Mouse (Mus musculus): Measurements from ENCODE around the gene Socs1. TPM values are rescaled to one million over a fixed set of nuclear protein-coding genes. Genes with fewer than 3 reads are reported as not detected.
A peak's percentile ranks its signal among the peaks of the same experiment; 100 is the strongest.

Gene Socs1
- total RNA-seq, 2 experiments from 2014 or later: 1.1 to 1.3 TPM

- DNase-seq (ENCODE audit: low spot score in 2 of 2): no peak
These were observed 21.0 kb downstream of the Socs1 start for GRCm38 (mm10) chr16:10764323-10764722.

GRCm38 (mm10) chr16:10763540-10764264 is 21.6 kb downstream of the Socs1 start:
- no peak for DNase-seq (ENCODE audit: low spot score in 2 of 2)

GRCm38 (mm10) chr16:10762569-10763180 is 22.7 kb downstream of the Socs1 start:
- no peak for DNase-seq (ENCODE audit: low spot score in 2 of 2)

- DNase-seq (ENCODE audit: low spot score in 2 of 2): no peak
These were observed 24.2 kb downstream of the Socs1 start for GRCm38 (mm10) chr16:10761182-10761581.

GRCm38 (mm10) chr16:10756168-10756567 is 29.2 kb downstream of the Socs1 start:
- no peak for DNase-seq (ENCODE audit: low spot score in 2 of 2)

- no peak for DNase-seq (ENCODE audit: low spot score in 2 of 2)
These were observed 30.6 kb downstream of the Socs1 start for GRCm38 (mm10) chr16:10754521-10755296.

- DNase-seq (ENCODE audit: low spot score in 2 of 2): peak; percentile 19 to 36
These were observed 35.5 kb downstream of the Socs1 start for GRCm38 (mm10) chr16:10749824-10750223.

- no peak for DNase-seq (ENCODE audit: low spot score in 2 of 2)
These were observed 36.1 kb downstream of the Socs1 start for GRCm38 (mm10) chr16:10749226-10749625.

GRCm38 (mm10) chr16:10741082-10741481 is 44.3 kb downstream of the Socs1 start:
- DNase-seq (ENCODE audit: low spot score in 2 of 2): no peak

GRCm38 (mm10) chr16:10739854-10740398 is 45.4 kb downstream of the Socs1 start:
- DNase-seq (ENCODE audit: low spot score in 2 of 2): no peak

GRCm38 (mm10) chr16:10738866-10739265 is 46.5 kb downstream of the Socs1 start:
- no peak for DNase-seq (ENCODE audit: low spot score in 2 of 2)

GRCm38 (mm10) chr16:10737571-10737970 is 47.8 kb downstream of the Socs1 start:
- DNase-seq (ENCODE audit: low spot score in 2 of 2): no peak

- DNase-seq (ENCODE audit: low spot score in 2 of 2): no peak
These were observed 49.0 kb downstream of the Socs1 start for GRCm38 (mm10) chr16:10736364-10736763.

- no peak for DNase-seq (ENCODE audit: low spot score in 2 of 2)
These were observed 49.6 kb downstream of the Socs1 start for GRCm38 (mm10) chr16:10735781-10736180.

GRCm38 (mm10) chr16:10732421-10732820 is 52.9 kb downstream of the Socs1 start:
- no peak for DNase-seq (ENCODE audit: low spot score in 2 of 2)

Other genes starting within 250 kb of the Socs1 start
- gene Dexi, start 242.5 kb downstream of the Socs1 start, total RNA-seq (2021): 10 to 100 TPM; 45.7 to 46.9 TPM
- 10 to 100 TPM; 72.6 to 77.5 TPM for gene Clec16a, start 240.2 kb downstream of the Socs1 start, total RNA-seq (2021)
- not detected for gene Tnp2, start 3.1 kb upstream of the Socs1 start, total RNA-seq (2021)
- not detected for gene Prm3, start 5.4 kb upstream of the Socs1 start, total RNA-seq (2021)
- gene Prm2, start 10.6 kb upstream of the Socs1 start, total RNA-seq (2021): not detected
- gene Prm1, start 20.3 kb upstream of the Socs1 start, total RNA-seq (2021): not detected
- not detected for gene Gm11172, start 27.4 kb upstream of the Socs1 start, total RNA-seq (2021)
- under 1 TPM; 0.24 to 0.46 TPM for gene Rmi2, start 49.5 kb upstream of the Socs1 start, total RNA-seq (2021)